Mouse (Mus musculus) CD8-positive naive resting alpha-beta T cell, adult 57 days (primary cell): ENCODE results near the gene Tsen15. TPM values are rescaled to one million over a fixed set of nuclear protein-coding genes. Genes with fewer than 3 reads are reported as not detected.

Source experiments
- total RNA-seq: library from RNA; stranded (reverse); gene quantifications from one replicate; pipeline ENCODE4 v1.2.4, GENCODE M21; 2023

The Tsen15 gene
- total RNA-seq = 23.6 TPM

DNA sequence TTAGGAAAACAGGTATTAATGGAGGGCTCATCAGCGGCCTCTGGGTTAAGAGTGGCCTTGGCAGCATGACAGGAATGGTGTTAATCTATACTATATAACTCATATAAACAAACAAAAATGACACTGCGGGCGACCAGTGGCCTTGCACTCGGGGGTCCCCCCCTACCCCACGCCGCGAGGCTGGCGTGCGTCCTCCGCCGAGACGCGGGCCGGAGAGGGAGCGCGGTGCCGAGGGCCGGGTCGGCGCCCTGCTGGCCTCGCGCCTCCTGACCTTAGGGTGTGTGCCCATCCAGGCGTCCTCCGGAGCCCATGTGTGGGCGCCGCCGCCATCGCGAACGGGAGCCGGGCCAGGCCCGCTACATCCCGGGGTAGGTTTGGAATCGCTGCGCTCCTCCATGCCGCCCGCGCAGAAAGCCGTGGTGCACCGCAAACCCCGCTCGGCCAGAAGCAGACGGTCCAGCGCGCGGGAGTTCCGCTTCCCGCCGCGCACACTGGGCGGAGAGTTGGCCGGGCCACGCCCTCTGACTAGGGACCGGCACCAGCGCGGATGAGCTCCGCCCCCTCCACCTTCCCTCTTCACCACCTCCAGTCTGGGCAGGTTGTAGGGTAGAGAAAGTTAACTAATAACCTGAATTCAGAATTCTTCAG lies at the start of gene Tsen15:
Gene Tsen15, minus strand, starts transcription at position 501 of the 648 bp plus-strand sequence.

DNA sequence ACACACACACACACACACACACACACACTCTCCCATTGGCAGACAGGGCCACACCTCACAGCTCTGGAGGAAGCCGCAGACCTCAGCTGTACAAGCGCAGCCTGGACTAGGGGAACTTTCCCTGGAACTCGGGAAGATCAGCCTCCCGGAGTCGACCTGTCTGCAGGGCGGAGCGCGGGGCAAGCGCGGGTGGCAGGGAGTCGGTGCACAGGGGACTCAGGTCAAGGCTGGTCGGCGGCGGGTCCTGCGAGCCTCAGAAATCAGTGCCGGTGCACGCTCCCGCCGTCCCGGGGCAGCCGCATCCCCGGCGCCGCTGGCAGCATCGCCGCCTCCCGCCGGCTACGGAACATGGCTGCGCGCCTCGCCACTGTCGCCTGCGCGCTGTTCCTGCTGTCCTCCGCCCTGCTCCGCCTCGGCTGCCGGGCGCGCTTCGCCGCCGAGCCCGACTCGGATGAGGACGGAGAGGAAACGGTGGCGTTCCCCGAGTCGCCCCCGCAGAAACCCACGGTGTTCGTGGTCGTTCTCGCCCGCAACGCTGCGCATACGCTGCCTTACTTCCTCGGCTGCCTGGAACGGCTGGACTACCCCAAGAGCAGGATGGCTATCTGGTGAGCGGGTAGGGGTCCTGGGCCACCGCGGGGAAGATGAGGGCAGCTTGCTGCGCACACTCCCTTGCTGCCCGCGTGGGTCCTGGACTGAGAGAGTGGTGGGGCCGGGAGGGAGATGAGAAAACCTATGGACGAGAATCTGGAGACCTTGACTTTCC lies 13.5 kb upstream of the Tsen15 start, which contains the start of gene Colgalt2:
Gene Colgalt2, plus strand, starts transcription at position 41 of the 766 bp plus-strand sequence.

Other genes with a start within 250 kb of the Tsen15 start
- not detected for gene Colgalt2, start 13.1 kb upstream of the Tsen15 start, total RNA-seq